Mouse (Mus musculus): ENCODE measurements around the gene Guk1. TPM values are rescaled to one million over a fixed set of nuclear protein-coding genes. Genes with fewer than 3 reads are reported as not detected.
A peak's percentile ranks its signal among the peaks of the same experiment; 100 is the strongest.
"Not testable (repeated sequence)": the region's sequence is repeated elsewhere in the genome, so short reads cannot be mapped to it uniquely, and the experiment has no call there.

Gene Guk1
- polyA plus RNA-seq, 1 experiment from 2014 or later, result 11.6 TPM

- Histone ChIP-seq H3K79me2 (ENCODE audit: inconsistent target) (peaks cover 100% of the 10 kb centered on the region), H3K4me3 (ENCODE audit: inconsistent target) (no peak overlapping the region), H3K27ac (no peak overlapping the region), H3K36me3 (ENCODE audit: inconsistent target) (peaks cover 11% of the 10 kb centered on the region; the same call in 1 of the 2 replicates)
- WGBS (ENCODE audit: missing documents), result 97% methylated on average over 4 of the region's 4 CpGs
These were observed 30.3 kb upstream of the Guk1 start for GRCm38 (mm10) chr11:59222306-59222705.

- peaks cover 11% of the 10 kb centered on the region; the same call in 1 of the 2 replicates for H3K36me3 ChIP-seq (ENCODE audit: inconsistent target)
- peaks cover 100% of the 10 kb centered on the region for H3K79me2 ChIP-seq (ENCODE audit: inconsistent target)
- no peak overlapping the region for H3K4me3 ChIP-seq (ENCODE audit: inconsistent target)
- H3K27ac ChIP-seq, result peak overlapping the region; percentile 15; the same call in 1 of the 2 replicates
These were observed 29.6 kb upstream of the Guk1 start for GRCm38 (mm10) chr11:59221604-59222003.

- H3K36me3 ChIP-seq (ENCODE audit: inconsistent target), result peaks cover 21% of the 10 kb centered on the region; the same call in 1 of the 2 replicates
- H3K79me2 ChIP-seq (ENCODE audit: inconsistent target), result peaks cover 100% of the 10 kb centered on the region
- no peak overlapping the region for H3K27ac ChIP-seq
- H3K4me3 ChIP-seq (ENCODE audit: inconsistent target), result no peak overlapping the region
These were observed 27.1 kb upstream of the Guk1 start for GRCm38 (mm10) chr11:59219064-59219463.

- 85% methylated on average over 4 of the region's 4 CpGs for WGBS (ENCODE audit: missing documents)
- no peak overlapping the region for H3K27ac ChIP-seq
- H3K36me3 ChIP-seq (ENCODE audit: inconsistent target), result peaks cover 23% of the 10 kb centered on the region; the same call in 1 of the 2 replicates
- H3K79me2 ChIP-seq (ENCODE audit: inconsistent target), result peaks cover 100% of the 10 kb centered on the region
- H3K4me3 ChIP-seq (ENCODE audit: inconsistent target), result no peak overlapping the region
These were observed 26.5 kb upstream of the Guk1 start for GRCm38 (mm10) chr11:59218389-59218998.

GRCm38 (mm10) chr11:59216955-59217354 lies 24.9 kb upstream of the Guk1 start:
- Histone ChIP-seq H3K36me3 (ENCODE audit: inconsistent target) (peaks cover 33% of the 10 kb centered on the region; the same call in 1 of the 2 replicates), H3K4me3 (ENCODE audit: inconsistent target) (no peak overlapping the region), H3K27ac (peak overlapping the region; percentile 24; the same call in 1 of the 2 replicates), H3K79me2 (ENCODE audit: inconsistent target) (peaks cover 100% of the 10 kb centered on the region)
- 17% methylated on average over 3 of the region's 3 CpGs for WGBS (ENCODE audit: missing documents)

GRCm38 (mm10) chr11:59212892-59213494 lies 21.0 kb upstream of the Guk1 start:
- H3K27ac ChIP-seq, result no peak overlapping the region
- H3K4me3 ChIP-seq (ENCODE audit: inconsistent target), result no peak overlapping the region
- H3K79me2 ChIP-seq (ENCODE audit: inconsistent target), result peaks cover 93% of the 10 kb centered on the region
- peaks cover 36% of the 10 kb centered on the region for H3K36me3 ChIP-seq (ENCODE audit: inconsistent target)
- 91% methylated on average over 12 of the region's 12 CpGs for WGBS (ENCODE audit: missing documents)

GRCm38 (mm10) chr11:59212320-59212719 lies 20.3 kb upstream of the Guk1 start:
- Histone ChIP-seq H3K79me2 (ENCODE audit: inconsistent target) (peaks cover 86% of the 10 kb centered on the region), H3K36me3 (ENCODE audit: inconsistent target) (peaks cover 36% of the 10 kb centered on the region)
- 17% methylated on average over 12 of the region's 12 CpGs for WGBS (ENCODE audit: missing documents)
- H3K27ac ChIP-seq; H3K4me3 ChIP-seq (ENCODE audit: inconsistent target): not testable (repeated sequence)

DNA sequence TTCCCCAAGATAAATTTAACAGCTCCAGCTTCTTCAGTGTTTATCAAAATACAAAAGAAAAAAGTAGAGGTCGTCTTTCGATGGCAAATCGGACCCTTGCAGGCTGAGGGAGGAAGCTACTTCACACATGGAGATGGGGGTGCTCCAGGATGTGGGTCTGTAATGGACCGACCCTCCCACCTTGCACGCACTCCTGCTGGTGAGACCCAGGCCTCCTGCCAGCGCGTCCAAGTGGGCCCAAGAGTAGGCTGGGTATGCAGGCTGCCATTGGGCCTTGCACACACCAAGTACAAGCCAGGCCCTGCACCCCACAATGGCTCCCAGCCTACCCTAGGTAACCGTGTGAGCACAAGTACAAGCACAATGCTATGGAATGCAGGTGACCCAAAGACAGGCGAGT lies 19.5 kb upstream of the Guk1 start:
- H3K36me3 ChIP-seq (ENCODE audit: inconsistent target), result peaks cover 36% of the 10 kb centered on the region
- H3K79me2 ChIP-seq (ENCODE audit: inconsistent target), result peaks cover 79% of the 10 kb centered on the region
- H3K4me3 ChIP-seq (ENCODE audit: inconsistent target); H3K27ac ChIP-seq: not testable (repeated sequence)
- WGBS (ENCODE audit: missing documents), result 95% methylated on average over 4 of the region's 9 CpGs

GRCm38 (mm10) chr11:59210020-59210419 lies 18.0 kb upstream of the Guk1 start:
- peaks cover 63% of the 10 kb centered on the region for H3K79me2 ChIP-seq (ENCODE audit: inconsistent target)
- H3K4me3 ChIP-seq (ENCODE audit: inconsistent target), result no peak overlapping the region
- H3K36me3 ChIP-seq (ENCODE audit: inconsistent target), result peaks cover 50% of the 10 kb centered on the region
- 96% methylated on average over 4 of the region's 4 CpGs for WGBS (ENCODE audit: missing documents)
- no peak overlapping the region for H3K27ac ChIP-seq

DNA sequence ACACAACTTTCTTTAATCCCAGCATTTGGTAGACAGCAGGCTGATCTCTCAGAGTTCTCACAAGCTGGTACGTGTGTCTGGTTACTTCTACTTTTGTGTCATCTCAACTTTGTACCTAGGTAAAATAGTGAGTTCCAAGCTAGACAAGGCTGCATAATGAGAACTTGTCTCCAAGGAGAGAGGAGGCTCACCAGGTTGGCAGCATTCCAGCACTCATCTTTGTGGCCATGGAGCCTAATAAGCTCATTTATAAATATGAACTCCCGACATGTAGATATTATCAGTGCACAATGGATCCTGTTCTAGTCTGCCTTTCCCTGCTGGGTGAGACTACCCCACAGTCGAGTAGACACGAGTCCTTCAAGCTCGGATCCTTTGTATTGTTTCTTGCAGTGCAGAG lies 17.6 kb upstream of the Guk1 start:
- Histone ChIP-seq H3K79me2 (ENCODE audit: inconsistent target) (peaks cover 59% of the 10 kb centered on the region), H3K36me3 (ENCODE audit: inconsistent target) (peaks cover 48% of the 10 kb centered on the region), H3K27ac (no peak overlapping the region), H3K4me3 (ENCODE audit: inconsistent target) (no peak overlapping the region)
- 76% methylated on average over 5 of the region's 5 CpGs for WGBS (ENCODE audit: missing documents)

DNA sequence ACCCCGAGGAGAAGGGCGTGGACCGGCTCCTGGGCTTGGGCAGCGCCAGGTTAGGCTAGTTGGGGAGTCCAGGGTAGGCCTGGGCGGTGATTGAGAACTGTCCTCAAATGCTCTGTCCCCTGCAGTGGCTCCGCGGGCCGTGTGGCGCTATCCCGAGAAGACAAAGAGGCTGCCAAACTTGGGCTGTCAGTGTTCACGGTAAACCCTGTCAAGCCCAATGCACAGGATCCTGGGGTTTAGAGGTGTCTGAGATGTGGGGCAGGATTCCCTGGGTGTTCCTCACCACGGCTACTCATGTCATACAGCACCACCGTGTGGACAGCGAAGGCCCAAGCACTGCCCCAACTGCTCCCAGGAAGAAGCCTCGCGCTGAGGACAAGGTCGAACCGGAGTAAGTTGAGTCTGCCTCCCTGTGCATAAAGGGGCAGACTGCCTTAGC lies 17.0 kb upstream of the Guk1 start:
- Histone ChIP-seq H3K79me2 (ENCODE audit: inconsistent target) (peaks cover 55% of the 10 kb centered on the region), H3K27ac (0 out of 2 replicates have a peak overlapping the region, but pooled peaks have one; percentile 13), H3K4me3 (ENCODE audit: inconsistent target) (peak overlapping the region; percentile 37), H3K36me3 (ENCODE audit: inconsistent target) (peaks cover 49% of the 10 kb centered on the region)
- WGBS (ENCODE audit: missing documents), result 20% methylated on average over 18 of the region's 18 CpGs

- 2% methylated on average over 64 of the region's 67 CpGs for WGBS (ENCODE audit: missing documents)
- Histone ChIP-seq H3K36me3 (ENCODE audit: inconsistent target) (peaks cover 46% of the 10 kb centered on the region), H3K27ac (peak within 1 kb of the TSS; percentile 52; the same call in 1 of the 2 replicates), H3K4me3 (ENCODE audit: inconsistent target) (peak within 1 kb of the TSS; percentile 37), H3K79me2 (ENCODE audit: inconsistent target) (peaks cover 55% of the 10 kb centered on the region)
These were observed 16.3 kb upstream of the Guk1 start, which contains the start of gene 2310033P09Rik for GRCm38 (mm10) chr11:59208153-59208831. Gene 2310033P09Rik (plus strand): TSS chr11:59208321.

GRCm38 (mm10) chr11:59202081-59202995 lies 10.3 kb upstream of the Guk1 start, which contains the start of gene Mrpl55:
Gene Mrpl55 (plus strand): TSS chr11:59202486.
- H3K4me3 ChIP-seq (ENCODE audit: inconsistent target), result peak within 1 kb of the TSS; percentile 98
- peaks cover 18% of the 10 kb centered on the region; the same call in 1 of the 2 replicates for H3K79me2 ChIP-seq (ENCODE audit: inconsistent target)
- peaks cover 23% of the 10 kb centered on the region; the same call in 1 of the 2 replicates for H3K36me3 ChIP-seq (ENCODE audit: inconsistent target)
- peak within 1 kb of the TSS; percentile 78 for H3K27ac ChIP-seq
- under 1% methylated on average over 63 of the region's 63 CpGs for WGBS (ENCODE audit: missing documents)
